9 mouse cellular contexts compared by ENCODE assay signal in genomic region chr6:134830776-134831175, GRCm38 (mm10). TPM values are rescaled to one million over a fixed set of nuclear protein-coding genes. Genes with fewer than 3 reads are reported as not detected.
DNase-seq lines count a peak whose midpoint lies in the region; ATAC-seq and TF ChIP-seq lines count a peak whose summit lies in the region.
"Had no signal": no experiment of that assay in that cellular context is flagged by ENCODE, and none has a peak within 500 bp of the region (broad histone marks: within the 10 kb centered on the region; RNA-seq: fewer than 3 reads in every experiment).

No protein-coding gene starts in this region.

- TF ChIP-seq POLR2A in ES-Bruce4 (IDR thresholded peaks at IDR 0.05; ENCODE audit: insufficient read depth, low read length): no peak

- ATAC-seq in heart, embryonic 13.5 days (ENCODE audit: extremely low read depth, insufficient number of reproducible peaks, low FRiP score, low TSS enrichment): no peak
- ATAC-seq in forebrain, embryonic 14.5 days: no peak
- no peak for ATAC-seq in liver, embryonic 15.5 days (ENCODE audit: insufficient read depth)
- ATAC-seq in monocyte, adult 5-6 weeks (replicated peaks; ENCODE audit: insufficient number of reproducible peaks, low FRiP score, low TSS enrichment, poor library complexity, severe bottlenecking): no peak

- H3K4me2 ChIP-seq in heart, embryonic 13.5 days: peak overlapping the region; percentile 90
- H3K4me2 ChIP-seq in forebrain, embryonic 14.5 days (ENCODE audit: low read length): peak overlapping the region; percentile 81
- peak overlapping the region; percentile 87 for H3K4me2 ChIP-seq in liver, embryonic 15.5 days

- 1% methylated on average over 10 of the region's 10 CpGs for WGBS in heart, embryonic 13.5 days
- 4% methylated on average over 10 of the region's 10 CpGs for WGBS in forebrain, embryonic 14.5 days
- under 1% methylated on average over 10 of the region's 10 CpGs for WGBS in liver, embryonic 15.5 days (ENCODE audit: insufficient replicate concordance)

- no peaks in the 10 kb centered on the region for H3K27me3 ChIP-seq in heart, embryonic 13.5 days (replicated peaks)
- H3K27me3 ChIP-seq in ES-Bruce4 (ENCODE audit: control insufficient read depth, insufficient read depth, low read length, poor library complexity, severe bottlenecking): no peaks in the 10 kb centered on the region
- H3K27me3 ChIP-seq in forebrain, embryonic 14.5 days (replicated peaks; ENCODE audit: control insufficient read depth, insufficient read depth, low read length): no peaks in the 10 kb centered on the region
- H3K27me3 ChIP-seq in liver, embryonic 15.5 days: no peaks in the 10 kb centered on the region

- peak overlapping the region; percentile 73 for H3K4me3 ChIP-seq in heart, embryonic 13.5 days
- peak overlapping the region; percentile 63 for H3K4me3 ChIP-seq in ES-Bruce4 (ENCODE audit: low read depth, low read length)
- peak overlapping the region; percentile 73 for H3K4me3 ChIP-seq in forebrain, embryonic 14.5 days (ENCODE audit: low read depth, low read length)
- peak overlapping the region; percentile 84 for H3K4me3 ChIP-seq in liver, embryonic 15.5 days (replicated peaks)

- H3K9me3 ChIP-seq in heart, embryonic 13.5 days: no peaks in the 10 kb centered on the region
- no peaks in the 10 kb centered on the region for H3K9me3 ChIP-seq in ES-Bruce4 (replicated peaks; ENCODE audit: control insufficient read depth, insufficient read depth, low read length, poor library complexity, severe bottlenecking)
- H3K9me3 ChIP-seq in forebrain, embryonic 14.5 days (replicated peaks; ENCODE audit: control insufficient read depth, low read length): no peaks in the 10 kb centered on the region
- H3K9me3 ChIP-seq in liver, embryonic 15.5 days (replicated peaks): no peaks in the 10 kb centered on the region

- no peak for DNase-seq in heart, postnatal 14 days
- DNase-seq in forebrain, embryonic 14.5 days (ENCODE audit: low spot score): peak; percentile 11
- DNase-seq in urinary bladder, adult 18-20 months (ENCODE audit: low spot score in 2 of 2): no peak
- DNase-seq in cerebellum, postnatal 4 days (ENCODE audit: low spot score in 2 of 2): no peak
- DNase-seq: lung, postnatal 14 days had no signal

- peak overlapping the region; percentile 96 for H3K27ac ChIP-seq in heart, embryonic 13.5 days (replicated peaks)
- no peak overlapping the region for H3K27ac ChIP-seq in ES-Bruce4 (ENCODE audit: insufficient read depth, low read length)
- H3K27ac ChIP-seq in forebrain, embryonic 14.5 days (ENCODE audit: low read depth, low read length): no peak overlapping the region
- peak overlapping the region; percentile 98 for H3K27ac ChIP-seq in liver, embryonic 15.5 days (replicated peaks)

- peak overlapping the region; percentile 88 for H3K9ac ChIP-seq in heart, embryonic 13.5 days
- peak overlapping the region; percentile 35 for H3K9ac ChIP-seq in ES-Bruce4 (ENCODE audit: low read depth, poor library complexity, severe bottlenecking)
- peak overlapping the region; percentile 81 for H3K9ac ChIP-seq in forebrain, embryonic 14.5 days (ENCODE audit: low read length)
- H3K9ac ChIP-seq in liver, embryonic 15.5 days: peak overlapping the region; percentile 89

- TF ChIP-seq CTCF in ES-Bruce4 (IDR thresholded peaks at IDR 0.05; ENCODE audit: low read depth, low read length): no peak

- H3K4me1 ChIP-seq in heart, embryonic 13.5 days: peaks cover 26% of the 10 kb centered on the region
- H3K4me1 ChIP-seq in ES-Bruce4 (ENCODE audit: control insufficient read depth, insufficient read depth, low read length): no peaks in the 10 kb centered on the region
- H3K4me1 ChIP-seq in forebrain, embryonic 14.5 days (ENCODE audit: control insufficient read depth, insufficient read depth, low read length): peaks cover 4% of the 10 kb centered on the region
- H3K4me1 ChIP-seq in liver, embryonic 15.5 days (replicated peaks): peaks cover 60% of the 10 kb centered on the region

- no peak for TF ChIP-seq EP300 in ES-Bruce4 (IDR thresholded peaks at IDR 0.05; ENCODE audit: insufficient read depth, low read depth, low read length)

- intact Hi-C loops in heart, postnatal 14 days (cut with DNase I): loop anchor here (2.0 kb wide), 1 partner anchor 32 kb away; no protein-coding TSS in a partner anchor

- H3K36me3 ChIP-seq in heart, embryonic 13.5 days: no peaks in the 10 kb centered on the region
- no peaks in the 10 kb centered on the region for H3K36me3 ChIP-seq in ES-Bruce4 (ENCODE audit: control insufficient read depth, insufficient read depth, low read length, poor library complexity, severe bottlenecking)
- no peaks in the 10 kb centered on the region for H3K36me3 ChIP-seq in forebrain, embryonic 14.5 days (ENCODE audit: control insufficient read depth, insufficient read depth, low read length)
- H3K36me3 ChIP-seq in liver, embryonic 15.5 days (replicated peaks): no peaks in the 10 kb centered on the region

RNA-seq across cellular contexts. Expression of gene Crebl2, which starts 0.8 kb away (rescaled TPM):
- 1.6 and 1.8 TPM in 2 replicates for polyA plus RNA-seq in heart, embryonic 13.5 days (2015; fragmentation: Nextera tagmentation; extraction: Ambion mirVana)
- 1 to 10 TPM; 6.5 to 8.6 TPM for total RNA-seq in heart, postnatal 14 days (2021)
- 6.1 and 7.6 TPM in 2 replicates for polyA plus RNA-seq in ES-Bruce4 (2011; ENCODE audit: insufficient read depth, insufficient read length, low read depth, missing spikeins)
- polyA plus RNA-seq in forebrain, embryonic 14.5 days (2014; fragmentation: Nextera tagmentation; extraction: Ambion mirVana): 1.8 and 2.9 TPM in 2 replicates
- 2.1 and 2.4 TPM in 2 replicates for polyA plus RNA-seq in liver, embryonic 15.5 days (2015; fragmentation: Nextera tagmentation; extraction: Ambion mirVana)
- 25.9 to 36.8 TPM (median 29.9 TPM) in 3 replicates for total RNA-seq in monocyte, adult 5-6 weeks (2017)

RNA-seq across cellular contexts. Expression of gene Dusp16, which starts 38.4 kb away (rescaled TPM):
- 14.2 and 16.6 TPM in 2 replicates for polyA plus RNA-seq in heart, embryonic 13.5 days (2015; fragmentation: Nextera tagmentation; extraction: Ambion mirVana)
- 10 to 100 TPM; 22.6 to 22.7 TPM for total RNA-seq in heart, postnatal 14 days (2021)
- polyA plus RNA-seq in ES-Bruce4 (2011; ENCODE audit: insufficient read depth, insufficient read length, low read depth, missing spikeins): 35.6 and 43.9 TPM in 2 replicates
- polyA plus RNA-seq in forebrain, embryonic 14.5 days (2014; fragmentation: Nextera tagmentation; extraction: Ambion mirVana): 9.3 and 9.4 TPM in 2 replicates
- polyA plus RNA-seq in liver, embryonic 15.5 days (2015; fragmentation: Nextera tagmentation; extraction: Ambion mirVana): 5.1 TPM in 2 replicates
- 234 to 312 TPM (median 310 TPM) in 3 replicates for total RNA-seq in monocyte, adult 5-6 weeks (2017)

Comparison
In these comparisons a context has a peak if more than half of its experiments do, and no peak if none do; other contexts are left out.
1. H3K27ac ChIP-seq: peak in heart, embryonic 13.5 days (single experiment) and liver, embryonic 15.5 days (single experiment); none in ES-Bruce4 (single experiment) and forebrain, embryonic 14.5 days (single experiment).
2. H3K9ac ChIP-seq: peak in every context shown above with its lines; median percentile 89 in liver, embryonic 15.5 days; 88 in heart, embryonic 13.5 days; 81 in forebrain, embryonic 14.5 days; 35 in ES-Bruce4.
3. Peak in every context shown above with its lines, with median percentiles within 50 percentile points of each other: H3K4me2 ChIP-seq and H3K4me3 ChIP-seq.